8 mouse cellular contexts compared by ENCODE assay signal in the genomic region with DNA sequence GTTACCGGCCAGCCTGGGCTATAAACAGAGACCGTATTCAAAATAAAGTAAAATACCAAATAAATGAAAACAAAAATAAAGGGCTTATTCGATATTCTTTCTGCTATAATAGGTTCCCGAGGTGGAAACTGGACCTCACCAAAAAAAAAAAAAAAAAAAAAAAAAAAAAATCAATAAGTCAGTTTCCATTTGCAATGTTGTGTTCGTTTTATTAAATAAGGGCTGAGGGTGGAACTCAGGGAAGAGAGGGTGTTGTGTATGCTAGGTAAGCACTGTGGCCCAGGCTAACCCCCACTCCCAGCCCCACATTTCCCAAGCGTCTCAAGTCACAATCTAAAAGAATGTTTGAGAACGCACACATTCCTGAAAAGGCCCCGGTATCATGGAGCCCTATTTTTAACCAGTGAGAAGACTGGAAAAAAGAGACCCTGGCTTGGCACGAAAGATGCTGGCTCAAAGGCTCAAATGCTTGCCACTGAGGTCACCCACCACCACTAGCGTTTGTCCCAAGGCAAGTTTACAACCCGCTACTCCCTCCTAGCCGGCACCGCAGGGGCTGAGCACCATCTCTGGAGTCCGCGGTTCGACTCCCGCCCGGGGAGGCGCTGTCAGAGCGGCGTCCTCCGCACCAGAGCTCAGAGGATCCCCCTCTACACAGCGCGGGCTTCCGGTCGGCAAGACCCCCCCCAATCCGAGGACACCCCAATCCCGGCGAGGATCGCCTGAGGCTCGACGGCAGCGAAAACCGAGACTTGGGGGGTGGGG. TPM values are rescaled to one million over a fixed set of nuclear protein-coding genes. Genes with fewer than 3 reads are reported as not detected.
DNase-seq lines count a peak whose midpoint lies in the region; ATAC-seq lines count a peak whose summit lies in the region.

No protein-coding gene starts in this region.

- peak overlapping the region; percentile 66 for H3K4me2 ChIP-seq in forebrain, embryonic 11.5 days (ENCODE audit: low read depth, low read length, severe bottlenecking)
- peak overlapping the region; percentile 68 for H3K4me2 ChIP-seq in stomach, embryonic 16.5 days (ENCODE audit: low read depth, low read length)

- 12% methylated on average over 34 of the region's 34 CpGs for WGBS in forebrain, embryonic 11.5 days
- WGBS in stomach, embryonic 16.5 days, result 5% methylated on average over 34 of the region's 34 CpGs

- H3K27ac ChIP-seq in forebrain, embryonic 11.5 days (ENCODE audit: low read depth, low read length), result peak overlapping the region; percentile 62; the same call in 1 of the 2 replicates
- peak overlapping the region; percentile 61 for H3K27ac ChIP-seq in stomach, embryonic 16.5 days (ENCODE audit: low read length)

- no peaks in the 10 kb centered on the region for H3K27me3 ChIP-seq in forebrain, embryonic 11.5 days (ENCODE audit: control insufficient read depth, insufficient read depth, low read length)
- no peaks in the 10 kb centered on the region for H3K27me3 ChIP-seq in stomach, embryonic 16.5 days (ENCODE audit: control insufficient read depth, insufficient read depth, low read length)

- no peaks in the 10 kb centered on the region; the same call in 1 of the 2 replicates for H3K36me3 ChIP-seq in forebrain, embryonic 11.5 days (ENCODE audit: control insufficient read depth, insufficient read depth, low read length)
- no peaks in the 10 kb centered on the region for H3K36me3 ChIP-seq in stomach, embryonic 16.5 days (ENCODE audit: control insufficient read depth, insufficient read depth, low read length)

- peak; percentile 41 for DNase-seq in right cerebral cortex, postnatal 4 days
- DNase-seq in right cerebral cortex, postnatal 25 days, result no peak
- peak; percentile 16 to 52 for DNase-seq in adrenal gland, postnatal 36 days
- peak; percentile 73 for DNase-seq in forebrain, embryonic 11.5 days (ENCODE audit: low spot score)
- DNase-seq in kidney, adult 9 months, result peak; percentile 21
- peak; percentile 5 for DNase-seq in lung, postnatal 36 days
- no peak for DNase-seq in frontal cortex, postnatal 25 days (ENCODE audit: low spot score in 2 of 2)

- H3K4me3 ChIP-seq in forebrain, embryonic 11.5 days (ENCODE audit: low read depth, low read length), result peak overlapping the region; percentile 95
- H3K4me3 ChIP-seq in stomach, embryonic 16.5 days (replicated peaks; ENCODE audit: low read length), result peak overlapping the region; percentile 95

- peak overlapping the region; percentile 89 for H3K9ac ChIP-seq in forebrain, embryonic 11.5 days (ENCODE audit: low read length)
- peak overlapping the region; percentile 96 for H3K9ac ChIP-seq in stomach, embryonic 16.5 days (ENCODE audit: low read length)

- ATAC-seq in forebrain, embryonic 11.5 days (replicated peaks; ENCODE audit: low FRiP score), result peak; percentile 60
- peak; percentile 31; the same call in 1 of the 2 replicates for ATAC-seq in stomach, embryonic 16.5 days (ENCODE audit: insufficient read depth, low FRiP score)

- no peaks in the 10 kb centered on the region; the same call in 1 of the 2 replicates for H3K4me1 ChIP-seq in forebrain, embryonic 11.5 days (replicated peaks; ENCODE audit: control insufficient read depth, insufficient read depth, low read length)
- H3K4me1 ChIP-seq in stomach, embryonic 16.5 days (ENCODE audit: control insufficient read depth, insufficient read depth, low read length), result peaks cover 7% of the 10 kb centered on the region; the same call in 1 of the 2 replicates

- H3K9me3 ChIP-seq in forebrain, embryonic 11.5 days (ENCODE audit: control insufficient read depth, low read length), result no peaks in the 10 kb centered on the region
- H3K9me3 ChIP-seq in stomach, embryonic 16.5 days (replicated peaks; ENCODE audit: control insufficient read depth, low read length), result no peaks in the 10 kb centered on the region; the same call in 1 of the 2 replicates

RNA-seq across cellular contexts. Expression of gene Pdcd5, which starts 0.8 kb away (rescaled TPM):
- total RNA-seq in adrenal gland, postnatal 36 days (2021), result 10 to 100 TPM; 70.3 to 90.1 TPM
- polyA plus RNA-seq in forebrain, embryonic 11.5 days (2014; fragmentation: Nextera tagmentation; extraction: Ambion mirVana), result 305 TPM in 2 replicates
- 192 and 216 TPM in 2 replicates for polyA plus RNA-seq in stomach, embryonic 16.5 days (2015; fragmentation: Nextera tagmentation; extraction: Ambion mirVana)

Comparison
In these comparisons a context has a peak if more than half of its experiments do, and no peak if none do; other contexts are left out.
1. DNase-seq: peak in right cerebral cortex, postnatal 4 days (single experiment), adrenal gland, postnatal 36 days (2 of 2), forebrain, embryonic 11.5 days (single experiment), kidney, adult 9 months (single experiment) and lung, postnatal 36 days (single experiment); none in right cerebral cortex, postnatal 25 days (single experiment) and frontal cortex, postnatal 25 days (0 of 2).